Mouse (Mus musculus) myocyte (in vitro differentiated cells): ENCODE measurements around the gene Itpr2.

Experiments
- MAX ChIP-seq: IDR thresholded peaks from one replicate; pipeline ENCODE4 v1.6.1; 2011; ENCODE audit warnings: low read depth, mild to moderate bottlenecking, control low read depth
- TCF12 ChIP-seq: IDR thresholded peaks from one replicate; pipeline ENCODE4 v1.6.1; 2011; ENCODE audit warnings: mild to moderate bottlenecking, control low read depth; ENCODE audit not compliant: poor library complexity, insufficient read depth, severe bottlenecking
- USF1 ChIP-seq: IDR thresholded peaks from one replicate; pipeline ENCODE4 v1.6.1; 2011; ENCODE audit warnings: low read depth, mild to moderate bottlenecking, control low read depth, moderate library complexity

GRCm38 (mm10) chr6:146234417-146234816, 267.6 kb downstream of the Itpr2 start:
- TF ChIP-seq MAX: no peak
- no peak for TF ChIP-seq TCF12
- no peak for TF ChIP-seq USF1
